Mouse (Mus musculus): ENCODE results near the gene Rtkn.

GRCm38 (mm10) chr6:83180605-83181004 is 45.3 kb downstream of the Rtkn start:
- no peak for TF ChIP-seq POLR2A (IDR thresholded peaks at IDR 0.05; ENCODE audit: borderline replicate concordance, insufficient read depth, low read length)
- TF ChIP-seq CTCF (IDR thresholded peaks at IDR 0.05; ENCODE audit: borderline replicate concordance, insufficient read depth, low read depth, low read length), result no peak

Data from cerebellum, adult 2 months (tissue).